Mouse (Mus musculus): Measurements from ENCODE around the gene Fbxl20. TPM values are rescaled to one million over a fixed set of nuclear protein-coding genes. Genes with fewer than 3 reads are reported as not detected.

The Fbxl20 gene
- total RNA-seq (2023): 10 to 100 TPM; 45.8 to 48.2 TPM

GRCm38 (mm10) chr11:98149786-98150624 lies at the start of gene Fbxl20:
Fbxl20 (minus strand) TSS chr11:98150403.

GRCm38 (mm10) chr11:98192901-98193805 lies 43.0 kb upstream of the Fbxl20 start, which contains the start of gene Med1:
Med1 (minus strand) TSS chr11:98193293.

DNA sequence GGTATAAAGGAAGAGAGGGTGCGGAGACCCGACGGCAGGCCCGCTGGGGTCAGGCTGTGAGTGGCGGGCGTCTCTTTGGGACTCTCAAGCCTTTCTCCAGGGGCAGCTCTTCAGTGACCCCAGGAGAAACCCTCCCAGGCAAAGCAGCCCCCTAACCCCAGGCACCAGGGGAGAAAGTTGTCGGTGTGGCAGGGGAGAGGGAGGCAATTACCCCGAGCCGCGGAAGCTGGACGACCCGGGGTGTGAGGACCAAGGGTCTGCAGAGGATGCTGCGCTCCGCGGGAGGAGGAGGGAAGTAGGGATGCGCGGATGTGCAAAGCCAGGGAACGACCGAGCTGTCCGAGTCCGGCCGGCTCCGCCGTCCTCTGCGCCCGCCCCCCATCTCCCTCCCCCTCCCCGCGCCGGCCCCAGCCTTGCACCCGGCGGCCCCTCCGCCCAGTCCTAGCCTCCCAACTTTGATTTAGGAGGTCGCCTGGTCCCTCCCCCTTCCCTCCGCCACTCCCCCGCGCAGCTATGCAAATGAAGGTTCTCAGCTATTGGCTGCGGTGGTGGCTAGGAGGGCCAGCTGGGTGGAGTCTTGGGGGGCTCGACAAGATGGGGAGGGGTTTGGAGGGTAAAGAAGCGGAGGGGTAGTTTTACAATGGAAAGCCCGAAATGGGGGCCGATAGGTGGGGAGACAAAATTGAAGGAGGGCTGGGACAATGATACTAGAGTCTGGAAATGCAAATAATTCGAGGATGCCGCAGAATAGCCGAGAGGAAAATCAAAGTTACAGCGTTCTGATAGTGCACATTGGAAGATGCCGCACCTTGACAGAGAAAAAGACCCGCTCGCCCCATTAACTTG lies 97.0 kb downstream of the Fbxl20 start, which contains the start of gene Stac2:
Gene Stac2 (minus strand): TSS at position 474 of the 846 bp plus-strand sequence.

Other genes starting within 250 kb of the Fbxl20 start
- gene Plxdc1, start 164.0 kb downstream of the Fbxl20 start, total RNA-seq (2023): 10 to 100 TPM; 31.5 to 33.8 TPM
- gene Arl5c, start 154.2 kb downstream of the Fbxl20 start, total RNA-seq (2023): 100 to 1,000 TPM; 183 to 189 TPM
- gene Cacnb1, start 127.4 kb downstream of the Fbxl20 start, total RNA-seq (2023): 10 to 100 TPM; 10.6 to 12.4 TPM
- gene Rpl19, start 123.7 kb downstream of the Fbxl20 start, total RNA-seq (2023): 1,000 to 10,000 TPM; 1,341 to 1,476 TPM
- under 1 TPM in 1 of 2 experiments, not detected in 1; 0.16 TPM for gene Stac2, start 96.9 kb downstream of the Fbxl20 start, total RNA-seq (2023)
- 10 to 100 TPM; 48.0 to 52.5 TPM for gene Med1, start 42.9 kb upstream of the Fbxl20 start, total RNA-seq (2023)
- gene Cdk12, start 52.7 kb upstream of the Fbxl20 start, total RNA-seq (2023): 10 to 100 TPM; 71.2 to 74.7 TPM
- not detected for gene Neurod2, start 179.2 kb upstream of the Fbxl20 start, total RNA-seq (2023)
- not detected for gene Ppp1r1b, start 198.0 kb upstream of the Fbxl20 start, total RNA-seq (2023)
- gene Stard3, start 208.0 kb upstream of the Fbxl20 start, total RNA-seq (2023): 10 to 100 TPM; 69.1 to 91.2 TPM
- not detected for gene Tcap, start 233.4 kb upstream of the Fbxl20 start, total RNA-seq (2023)
- not detected for gene Pnmt, start 236.0 kb upstream of the Fbxl20 start, total RNA-seq (2023)

Data from monocyte, adult 59 days (primary cell).